Mouse (Mus musculus): Measurements from ENCODE around the gene Lrrc28. TPM values are rescaled to one million over a fixed set of nuclear protein-coding genes. Genes with fewer than 3 reads are reported as not detected.

Gene Lrrc28
- polyA plus RNA-seq, 2 experiments: 22.1 to 26.3 TPM

GRCm38 (mm10) chr7:67543641-67544040, 101.4 kb downstream of the Lrrc28 start:
- Histone ChIP-seq H3K27ac (replicated peaks; ENCODE audit: low read depth, low read length) (no peak overlapping the region), H3K36me3 (ENCODE audit: control insufficient read depth, insufficient read depth, low read length) (no peaks in the 10 kb centered on the region), H3K4me1 (ENCODE audit: control insufficient read depth, insufficient read depth, low read length) (no peaks in the 10 kb centered on the region), H3K9me3 (ENCODE audit: control insufficient read depth, low read length) (no peaks in the 10 kb centered on the region), H3K4me3 (replicated peaks; ENCODE audit: low read length) (no peak overlapping the region), H3K9ac (ENCODE audit: low read depth, low read length, severe bottlenecking) (no peak overlapping the region), H3K4me2 (replicated peaks; ENCODE audit: low read depth, low read length, severe bottlenecking) (no peak overlapping the region), H3K27me3 (ENCODE audit: control insufficient read depth, insufficient read depth, low read length) (no peaks in the 10 kb centered on the region)
- no peak for ATAC-seq (ENCODE audit: low FRiP score, low read depth)
- no peak for TF ChIP-seq POLR2A (IDR thresholded peaks at IDR 0.05; ENCODE audit: borderline replicate concordance, extremely low read depth, insufficient read depth, insufficient read length)
- DNase-seq (ENCODE audit: low spot score): no peak
- 72% methylated on average over 6 of the region's 6 CpGs for WGBS

DNA sequence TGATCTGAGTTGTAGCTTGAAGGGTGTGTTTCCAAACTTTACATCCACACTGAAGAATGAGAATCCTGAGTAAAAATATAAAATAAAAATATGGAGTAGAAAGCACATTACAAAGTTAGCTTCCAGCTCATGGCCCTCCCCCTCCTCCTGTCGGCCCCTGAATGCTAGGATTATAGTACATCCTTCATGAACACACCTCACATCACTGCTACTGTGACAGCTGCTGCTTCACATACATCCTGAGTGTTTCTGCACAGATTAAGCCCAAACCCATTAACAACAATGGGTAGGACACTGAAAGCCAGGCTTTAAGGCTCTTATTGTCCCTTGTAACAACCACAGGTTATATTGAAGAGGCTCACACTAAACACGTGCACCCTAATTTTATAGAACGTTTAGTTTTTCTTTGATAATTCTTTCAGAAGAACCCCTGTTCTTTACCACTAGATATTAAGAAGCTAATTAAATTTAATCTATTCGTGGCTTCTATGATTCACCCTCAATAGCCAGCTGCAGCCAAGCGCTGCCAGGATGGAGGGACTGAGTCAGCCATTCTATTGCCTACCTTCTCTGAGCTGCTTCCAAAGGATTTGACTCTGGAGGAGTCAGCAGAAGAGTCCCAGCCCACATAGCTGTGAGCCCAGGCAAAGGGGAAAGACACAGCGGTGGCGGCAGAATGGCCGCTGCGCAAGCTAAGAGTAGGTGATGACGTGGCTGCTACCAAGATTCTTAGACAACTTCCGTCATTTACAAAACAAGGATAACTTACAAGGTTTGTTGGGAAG, 108.3 kb downstream of the Lrrc28 start:
- Histone ChIP-seq H3K27me3 (ENCODE audit: control insufficient read depth, insufficient read depth, low read length) (no peaks in the 10 kb centered on the region), H3K27ac (replicated peaks; ENCODE audit: low read depth, low read length) (no peak overlapping the region), H3K9ac (ENCODE audit: low read depth, low read length, severe bottlenecking) (no peak overlapping the region), H3K4me2 (replicated peaks; ENCODE audit: low read depth, low read length, severe bottlenecking) (no peak overlapping the region), H3K36me3 (ENCODE audit: control insufficient read depth, insufficient read depth, low read length) (no peaks in the 10 kb centered on the region), H3K4me3 (replicated peaks; ENCODE audit: low read length) (no peak overlapping the region), H3K9me3 (ENCODE audit: control insufficient read depth, low read length) (no peaks in the 10 kb centered on the region), H3K4me1 (ENCODE audit: control insufficient read depth, insufficient read depth, low read length) (peaks cover 5% of the 10 kb centered on the region; the same call in 1 of the 2 replicates)
- DNase-seq (ENCODE audit: low spot score): no peak
- TF ChIP-seq POLR2A (IDR thresholded peaks at IDR 0.05; ENCODE audit: borderline replicate concordance, extremely low read depth, insufficient read depth, insufficient read length): no peak
- ATAC-seq (ENCODE audit: low FRiP score, low read depth): no peak
- 91% methylated on average over 11 of the region's 11 CpGs for WGBS

DNA sequence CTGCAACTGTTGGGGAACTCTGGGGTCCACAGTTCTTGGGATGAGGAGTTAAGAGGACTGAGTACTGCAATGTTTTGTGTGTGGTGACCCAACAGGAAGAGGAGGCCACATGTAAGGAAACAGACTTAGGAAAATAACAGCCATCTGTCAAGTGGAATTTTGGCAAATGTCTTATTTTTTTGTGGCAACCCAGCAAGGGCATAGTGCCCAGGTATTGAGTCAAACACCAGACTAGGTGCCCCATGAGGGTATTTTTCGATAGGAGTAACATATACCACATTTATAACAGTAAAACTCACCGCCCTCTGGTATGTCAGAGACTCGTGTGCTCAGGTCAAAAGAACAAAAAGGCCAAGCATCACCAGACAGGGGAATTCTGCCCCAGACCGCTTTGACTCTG, 109.1 kb downstream of the Lrrc28 start:
- DNase-seq (ENCODE audit: low spot score): no peak
- Histone ChIP-seq H3K9me3 (ENCODE audit: control insufficient read depth, low read length) (no peaks in the 10 kb centered on the region), H3K27ac (replicated peaks; ENCODE audit: low read depth, low read length) (no peak overlapping the region), H3K4me2 (replicated peaks; ENCODE audit: low read depth, low read length, severe bottlenecking) (no peak overlapping the region), H3K27me3 (ENCODE audit: control insufficient read depth, insufficient read depth, low read length) (no peaks in the 10 kb centered on the region), H3K9ac (ENCODE audit: low read depth, low read length, severe bottlenecking) (no peak overlapping the region), H3K36me3 (ENCODE audit: control insufficient read depth, insufficient read depth, low read length) (no peaks in the 10 kb centered on the region), H3K4me1 (ENCODE audit: control insufficient read depth, insufficient read depth, low read length) (peaks cover 5% of the 10 kb centered on the region; the same call in 1 of the 2 replicates), H3K4me3 (replicated peaks; ENCODE audit: low read length) (no peak overlapping the region)
- no peak for TF ChIP-seq POLR2A (IDR thresholded peaks at IDR 0.05; ENCODE audit: borderline replicate concordance, extremely low read depth, insufficient read depth, insufficient read length)
- WGBS: 79% methylated on average over 4 of the region's 4 CpGs
- no peak for ATAC-seq (ENCODE audit: low FRiP score, low read depth)

GRCm38 (mm10) chr7:67530981-67531380, 114.1 kb downstream of the Lrrc28 start:
- ATAC-seq (ENCODE audit: low FRiP score, low read depth): no peak

DNA sequence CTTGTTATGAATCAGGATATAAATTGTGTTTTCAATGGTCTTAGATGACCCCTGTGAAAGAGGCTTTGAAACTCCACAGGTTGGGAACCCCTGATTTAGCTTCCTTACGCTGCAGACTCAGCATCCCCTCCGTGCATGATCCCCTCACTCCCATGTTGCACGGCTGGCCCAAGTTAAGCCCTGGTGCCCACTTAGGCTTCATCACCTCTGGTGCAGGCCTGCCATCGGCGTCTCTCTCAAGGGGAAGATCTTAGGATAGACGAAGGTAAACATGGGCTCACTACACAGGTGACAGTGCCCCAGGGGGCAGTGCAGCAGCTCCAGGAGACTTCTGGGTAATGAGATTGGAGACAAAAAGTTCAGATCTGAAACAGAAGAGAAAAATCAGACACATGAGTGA, 115.7 kb downstream of the Lrrc28 start:
- no peaks in the 10 kb centered on the region for H3K27me3 ChIP-seq (ENCODE audit: control insufficient read depth, insufficient read depth, low read length)
- no peaks in the 10 kb centered on the region for H3K36me3 ChIP-seq (ENCODE audit: control insufficient read depth, insufficient read depth, low read length)
- H3K4me1 ChIP-seq (ENCODE audit: control insufficient read depth, insufficient read depth, low read length): peaks cover 17% of the 10 kb centered on the region
- DNase-seq (ENCODE audit: low spot score) (no peak), ATAC-seq (ENCODE audit: low FRiP score, low read depth) (no peak)
- TF ChIP-seq POLR2A (IDR thresholded peaks at IDR 0.05; ENCODE audit: borderline replicate concordance, extremely low read depth, insufficient read depth, insufficient read length): no peak
- no peak overlapping the region for H3K4me2 ChIP-seq (replicated peaks; ENCODE audit: low read depth, low read length, severe bottlenecking)
- no peaks in the 10 kb centered on the region for H3K9me3 ChIP-seq (ENCODE audit: control insufficient read depth, low read length)
- no peak overlapping the region for H3K9ac ChIP-seq (ENCODE audit: low read depth, low read length, severe bottlenecking)
- WGBS: 79% methylated on average over 6 of the region's 6 CpGs
- no peak overlapping the region for H3K4me3 ChIP-seq (replicated peaks; ENCODE audit: low read length)
- H3K27ac ChIP-seq (replicated peaks; ENCODE audit: low read depth, low read length): no peak overlapping the region

More at GRCm38 (mm10) chr7:67530981-67531380, 114.1 kb downstream of the Lrrc28 start:
- Histone ChIP-seq H3K4me2 (replicated peaks; ENCODE audit: low read depth, low read length, severe bottlenecking) (no peak overlapping the region), H3K27me3 (ENCODE audit: control insufficient read depth, insufficient read depth, low read length) (no peaks in the 10 kb centered on the region), H3K4me3 (replicated peaks; ENCODE audit: low read length) (no peak overlapping the region), H3K9ac (ENCODE audit: low read depth, low read length, severe bottlenecking) (no peak overlapping the region), H3K36me3 (ENCODE audit: control insufficient read depth, insufficient read depth, low read length) (no peaks in the 10 kb centered on the region), H3K9me3 (ENCODE audit: control insufficient read depth, low read length) (no peaks in the 10 kb centered on the region), H3K4me1 (ENCODE audit: control insufficient read depth, insufficient read depth, low read length) (peaks cover 17% of the 10 kb centered on the region), H3K27ac (replicated peaks; ENCODE audit: low read depth, low read length) (no peak overlapping the region)
- TF ChIP-seq POLR2A (IDR thresholded peaks at IDR 0.05; ENCODE audit: borderline replicate concordance, extremely low read depth, insufficient read depth, insufficient read length): no peak
- DNase-seq (ENCODE audit: low spot score): no peak
- WGBS: 69% methylated on average over 2 of the region's 2 CpGs

All from limb, embryonic 14.5 days (tissue).